ENCODE assay signal across 14 mouse cellular contexts in genomic region chr13:3476884-3477283, GRCm38 (mm10).
"Had no signal": no experiment of that assay in that cellular context is flagged by ENCODE, and none has a peak within 500 bp of the region (broad histone marks: within the 10 kb centered on the region; RNA-seq: fewer than 3 reads in every experiment).

No protein-coding gene starts in this region.

- H3K9ac ChIP-seq: liver, embryonic 13.5 days; stomach, embryonic 15.5 days had no signal

- H3K4me1 ChIP-seq: stomach, embryonic 15.5 days had no signal

- ATAC-seq: intestine, embryonic 16.5 days; midbrain, embryonic 16.5 days had no signal

- H3K27me3 ChIP-seq: liver, embryonic 13.5 days; stomach, embryonic 15.5 days had no signal

- DNase-seq: kidney, adult 2 months; kidney, postnatal 10 days; layer of hippocampus, postnatal 36 days; liver, embryonic 13.5 days; lung, adult 2 months; lung, postnatal 14 days; lung, postnatal 4 days; right cerebral cortex, postnatal 25 days; spleen, adult 18-20 months; thymus, postnatal 25 days had no signal

- H3K4me3 ChIP-seq: left cerebral cortex, adult 2 months; liver, embryonic 13.5 days had no signal

- H3K36me3 ChIP-seq: liver, embryonic 13.5 days; stomach, embryonic 15.5 days had no signal

- H3K27ac ChIP-seq: left cerebral cortex, adult 2 months; liver, embryonic 13.5 days; stomach, embryonic 15.5 days had no signal

- H3K9me3 ChIP-seq: liver, embryonic 13.5 days; stomach, embryonic 15.5 days had no signal
